Mouse (Mus musculus): ENCODE measurements around the gene Rab31.

DNA sequence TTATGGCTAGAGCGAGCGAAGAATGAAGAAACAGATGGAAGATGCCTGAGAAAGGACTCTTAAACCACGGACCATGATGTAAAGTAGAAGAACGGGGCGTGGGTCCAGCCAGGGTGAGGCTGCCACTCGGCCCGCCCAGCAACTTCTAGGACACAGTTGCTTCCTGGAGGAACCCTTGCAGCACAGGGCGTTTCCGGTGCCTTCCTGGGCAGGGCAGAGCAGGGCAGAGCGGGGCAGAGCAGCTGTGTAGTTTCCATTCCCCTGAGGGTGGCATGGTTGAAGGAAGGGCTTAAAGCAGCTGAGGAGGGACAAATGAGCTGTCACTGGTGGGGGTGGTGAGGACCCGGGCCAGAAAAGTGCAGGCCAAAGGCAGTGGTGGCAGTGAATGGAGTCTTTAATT is 48.3 kb downstream of the Rab31 start:
- TF ChIP-seq CTCF (IDR thresholded peaks at IDR 0.05; ENCODE audit: borderline replicate concordance, extremely low read depth, insufficient read depth, insufficient read length) (no peak), POLR2A (IDR thresholded peaks at IDR 0.05; ENCODE audit: borderline replicate concordance, extremely low read depth, insufficient read depth, insufficient read length, poor library complexity, severe bottlenecking) (no peak)

Measured in brain, embryonic 14.5 days (tissue).